In the genomic region with DNA sequence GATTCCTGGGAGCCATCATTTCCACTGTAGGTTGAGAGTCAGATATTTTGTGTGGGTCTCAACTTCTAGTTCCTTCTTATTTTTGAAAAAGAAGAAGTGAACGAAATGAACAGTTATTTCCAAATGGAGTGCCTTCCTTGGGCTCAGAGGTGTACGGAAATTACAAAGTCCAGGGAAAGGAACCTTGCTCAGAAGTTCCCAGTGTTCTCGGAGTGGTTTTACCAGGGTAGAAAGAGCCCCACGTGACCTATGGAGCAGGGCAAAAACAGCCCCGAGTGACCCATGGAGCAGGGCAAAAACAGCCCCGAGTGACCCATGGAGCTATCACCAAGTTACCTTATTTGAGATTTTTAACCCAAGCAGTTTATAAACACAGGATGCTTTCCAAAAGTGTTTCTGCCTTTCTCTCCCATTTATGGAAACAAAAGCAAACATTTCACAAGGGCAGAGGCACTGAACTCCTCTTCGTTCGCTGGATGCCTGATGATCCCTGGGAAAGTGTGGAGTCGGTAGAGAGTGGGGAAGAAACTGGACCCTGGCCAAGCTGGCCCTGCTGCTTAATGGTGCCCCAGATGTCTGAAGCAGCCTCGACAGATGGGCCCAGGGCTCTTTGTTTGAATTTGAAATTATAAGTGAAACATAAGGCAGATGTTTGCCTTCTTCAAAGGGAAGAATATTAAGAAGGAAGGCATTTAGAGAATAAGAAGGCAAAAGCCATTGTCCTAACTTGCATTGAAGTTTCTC, we compare ENCODE assay signal across 10 mouse cellular contexts.
DNase-seq lines count a peak whose midpoint lies in the region; ATAC-seq lines count a peak whose summit lies in the region.
"Had no signal": no experiment of that assay in that cellular context is flagged by ENCODE, and none has a peak within 500 bp of the region (broad histone marks: within the 10 kb centered on the region; RNA-seq: fewer than 3 reads in every experiment).

No protein-coding gene starts in this region.

- H3K27ac ChIP-seq in intestine, embryonic 16.5 days (ENCODE audit: low read length): peak overlapping the region; percentile 2; the same call in 1 of the 2 replicates
- H3K27ac ChIP-seq in forebrain, embryonic 16.5 days (ENCODE audit: low read length): no peak overlapping the region

- no peak overlapping the region for H3K9ac ChIP-seq in intestine, embryonic 16.5 days (ENCODE audit: low read depth, low read length)
- H3K9ac ChIP-seq in forebrain, embryonic 16.5 days (replicated peaks; ENCODE audit: low read depth, low read length): no peak overlapping the region

- ATAC-seq in intestine, embryonic 16.5 days: no peak; the same call in 1 of the 2 replicates
- ATAC-seq in forebrain, embryonic 16.5 days: no peak

- no peaks in the 10 kb centered on the region for H3K9me3 ChIP-seq in intestine, embryonic 16.5 days (ENCODE audit: control insufficient read depth, low read length)
- no peaks in the 10 kb centered on the region for H3K9me3 ChIP-seq in forebrain, embryonic 16.5 days (ENCODE audit: control insufficient read depth, low read length)

- H3K27me3 ChIP-seq in intestine, embryonic 16.5 days (replicated peaks; ENCODE audit: control insufficient read depth, insufficient read depth, low read length): no peaks in the 10 kb centered on the region
- no peaks in the 10 kb centered on the region for H3K27me3 ChIP-seq in forebrain, embryonic 16.5 days (replicated peaks; ENCODE audit: control insufficient read depth, insufficient read depth, low read length)

- peak; percentile 74 to 76 for DNase-seq in kidney, adult 8-10 months
- DNase-seq in kidney, postnatal 10 days: no peak
- peak; percentile 23 for DNase-seq in ovary, postnatal 36 days (ENCODE audit: low spot score)
- DNase-seq in ovary, adult 18-20 months (ENCODE audit: low spot score): no peak
- DNase-seq in yolk sac, embryonic 10.5 days (ENCODE audit: low spot score): peak; percentile 25
- DNase-seq: thymus, postnatal 36 days had no signal

- H3K4me2 ChIP-seq in intestine, embryonic 16.5 days (ENCODE audit: low read depth, low read length): no peak overlapping the region
- no peak overlapping the region for H3K4me2 ChIP-seq in forebrain, embryonic 16.5 days (ENCODE audit: low read length)

- 49% methylated on average over 10 of the region's 10 CpGs for WGBS in intestine, embryonic 16.5 days
- WGBS in forebrain, embryonic 16.5 days: 67% methylated on average over 10 of the region's 10 CpGs

- no peak overlapping the region for H3K4me3 ChIP-seq in intestine, embryonic 16.5 days (ENCODE audit: low read length)
- H3K4me3 ChIP-seq in forebrain, embryonic 16.5 days (replicated peaks; ENCODE audit: low read length): no peak overlapping the region
- H3K4me3 ChIP-seq: erythroblast, embryonic 14.5 days; myocyte had no signal

- peaks cover 10% of the 10 kb centered on the region; the same call in 1 of the 2 replicates for H3K4me1 ChIP-seq in intestine, embryonic 16.5 days (ENCODE audit: control insufficient read depth, insufficient read depth, low read length)
- no peaks in the 10 kb centered on the region for H3K4me1 ChIP-seq in forebrain, embryonic 16.5 days (replicated peaks; ENCODE audit: control insufficient read depth, insufficient read depth, low read length)

- H3K36me3 ChIP-seq in intestine, embryonic 16.5 days (ENCODE audit: control insufficient read depth, insufficient read depth, low read length): no peaks in the 10 kb centered on the region
- no peaks in the 10 kb centered on the region for H3K36me3 ChIP-seq in forebrain, embryonic 16.5 days (ENCODE audit: control insufficient read depth, insufficient read depth)

Comparison
In these comparisons a context has a peak if more than half of its experiments do, and no peak if none do; other contexts are left out.
1. DNase-seq: peak in kidney, adult 8-10 months (2 of 2), ovary, postnatal 36 days (single experiment) and yolk sac, embryonic 10.5 days (single experiment); none in kidney, postnatal 10 days (single experiment) and ovary, adult 18-20 months (single experiment).